Mouse (Mus musculus): ENCODE measurements around the gene Cd83. TPM values are rescaled to one million over a fixed set of nuclear protein-coding genes. Genes with fewer than 3 reads are reported as not detected.
A peak's percentile ranks its signal among the peaks of the same experiment; 100 is the strongest.

Cd83 gene
- polyA plus RNA-seq, 1 experiment from 2014 or later: 19.0 TPM

DNA sequence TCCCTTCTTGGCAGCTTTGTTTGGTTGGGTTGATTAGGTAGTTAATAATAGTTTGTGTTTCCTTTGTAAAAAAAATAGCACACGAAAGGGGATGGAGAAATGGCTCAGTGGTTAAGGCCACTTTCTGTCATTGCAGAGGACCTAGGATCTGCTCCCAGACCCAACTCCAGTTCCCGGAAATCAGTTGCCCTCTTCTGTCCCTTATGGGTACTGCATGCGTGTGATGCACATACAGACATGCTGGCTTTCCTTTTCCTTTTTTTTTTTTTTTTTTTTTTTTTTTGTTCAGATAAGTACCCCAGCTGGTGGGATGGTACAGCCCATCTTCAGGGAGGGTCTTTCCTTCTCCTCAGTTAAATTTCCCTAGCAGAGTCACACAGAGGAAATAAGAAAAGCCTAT is 20.1 kb downstream of the Cd83 start:
- no peak for DNase-seq (ENCODE audit: low spot score)
- H3K27ac ChIP-seq (ENCODE audit: low read length): no peak overlapping the region
- no peak overlapping the region for H3K9ac ChIP-seq (replicated peaks; ENCODE audit: low read depth)
- H3K9me3 ChIP-seq (ENCODE audit: low read length): no peaks in the 10 kb centered on the region
- no peak overlapping the region for H3K4me3 ChIP-seq (ENCODE audit: low read depth, low read length)
- no peak overlapping the region for H3K4me2 ChIP-seq (replicated peaks; ENCODE audit: low read depth, low read length)
- TF ChIP-seq CTCF (IDR thresholded peaks at IDR 0.05): peak; percentile 52
- no peak for TF ChIP-seq EP300 (IDR thresholded peaks at IDR 0.05)
- no peaks in the 10 kb centered on the region for H3K4me1 ChIP-seq (ENCODE audit: insufficient read depth, low read depth, low read length)
- no peak for ATAC-seq
- WGBS: 96% methylated on average over 3 of the region's 3 CpGs
- no peaks in the 10 kb centered on the region for H3K27me3 ChIP-seq (replicated peaks; ENCODE audit: insufficient read depth, low read length)
- peaks cover 8% of the 10 kb centered on the region; the same call in 1 of the 2 replicates for H3K36me3 ChIP-seq (ENCODE audit: insufficient read depth, low read length)

DNA sequence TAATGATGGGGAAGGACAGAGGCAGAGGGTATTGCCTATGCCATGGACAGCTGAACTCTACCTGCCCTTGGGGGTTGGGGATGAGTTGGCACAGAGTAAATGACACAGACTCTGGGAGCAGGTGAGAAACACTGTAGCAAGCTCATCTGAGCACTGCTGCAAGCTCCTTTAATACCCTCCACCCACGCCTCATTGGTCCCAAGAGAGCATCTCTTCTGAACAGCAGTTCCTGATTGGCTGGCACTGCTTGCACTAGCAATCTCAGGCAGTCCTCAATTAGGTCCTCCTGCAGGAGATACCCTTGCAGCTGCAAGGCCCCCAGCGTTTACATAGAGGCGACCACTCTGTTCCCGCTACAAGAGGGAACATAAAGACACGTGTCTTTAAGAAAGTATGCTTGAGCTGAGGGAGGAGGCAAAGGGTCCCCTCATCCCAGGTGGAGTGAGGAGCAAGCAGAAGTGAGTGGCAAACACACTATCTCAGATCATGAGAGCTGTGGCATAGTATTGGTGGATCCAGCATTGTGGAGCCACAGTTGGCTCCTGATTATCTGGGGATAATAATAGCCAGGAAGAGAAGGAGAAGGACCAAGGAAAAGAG is 20.7 kb downstream of the Cd83 start:
- H3K4me1 ChIP-seq (ENCODE audit: insufficient read depth, low read depth, low read length): no peaks in the 10 kb centered on the region
- no peaks in the 10 kb centered on the region for H3K27me3 ChIP-seq (replicated peaks; ENCODE audit: insufficient read depth, low read length)
- 85% methylated on average over 5 of the region's 5 CpGs for WGBS
- ATAC-seq (no peak), DNase-seq (ENCODE audit: low spot score) (no peak)
- peaks cover 8% of the 10 kb centered on the region; the same call in 1 of the 2 replicates for H3K36me3 ChIP-seq (ENCODE audit: insufficient read depth, low read length)
- H3K4me3 ChIP-seq (ENCODE audit: low read depth, low read length): no peak overlapping the region
- H3K9me3 ChIP-seq (ENCODE audit: low read length): no peaks in the 10 kb centered on the region
- H3K4me2 ChIP-seq (replicated peaks; ENCODE audit: low read depth, low read length): no peak overlapping the region
- TF ChIP-seq CTCF (IDR thresholded peaks at IDR 0.05) (no peak), EP300 (IDR thresholded peaks at IDR 0.05) (no peak)
- no peak overlapping the region for H3K27ac ChIP-seq (ENCODE audit: low read length)
- H3K9ac ChIP-seq (replicated peaks; ENCODE audit: low read depth): no peak overlapping the region

DNA sequence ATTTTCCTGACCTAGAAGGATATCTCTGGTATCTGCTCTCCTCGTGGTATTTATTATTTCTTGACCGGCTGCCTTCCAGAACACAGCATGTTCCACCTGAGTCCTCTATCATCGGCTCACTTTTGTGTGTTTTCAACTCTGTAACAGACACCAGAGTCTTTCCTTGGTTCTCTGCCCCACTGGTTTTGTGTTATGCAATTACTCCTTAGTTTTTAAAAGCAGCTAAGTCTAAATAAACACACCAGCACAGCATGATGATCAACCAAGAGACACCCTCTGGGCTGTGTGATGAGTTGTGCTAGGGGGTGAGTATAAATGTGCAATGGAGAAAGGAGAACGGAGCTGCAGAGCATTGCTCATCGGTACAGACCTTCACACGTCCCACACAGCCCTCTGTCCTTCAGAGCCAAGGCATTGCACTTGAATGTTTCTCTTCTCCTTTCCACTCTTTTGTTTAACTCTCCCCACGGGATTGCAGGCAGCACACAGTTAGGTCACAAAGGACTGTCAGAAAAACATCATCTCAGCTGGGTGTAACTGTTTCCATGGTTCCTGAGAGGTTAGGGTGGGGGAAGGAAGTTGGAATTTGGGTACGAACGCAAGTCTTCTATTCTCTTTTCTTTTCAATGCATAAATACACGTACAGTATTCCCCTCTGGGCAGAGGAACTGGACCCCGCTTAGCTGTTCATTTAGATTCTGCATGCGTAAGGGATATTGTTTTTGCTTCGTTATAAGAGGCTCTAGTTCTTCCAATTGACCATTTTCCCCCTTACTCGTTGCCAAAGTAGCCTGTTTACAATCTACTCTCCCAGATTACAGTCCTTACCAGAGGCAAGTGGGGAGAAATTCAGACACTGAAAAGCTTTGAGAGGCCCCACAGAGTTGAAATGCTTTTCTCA is 22.0 kb downstream of the Cd83 start:
- H3K27me3 ChIP-seq (replicated peaks; ENCODE audit: insufficient read depth, low read length): no peaks in the 10 kb centered on the region
- TF ChIP-seq EP300 (IDR thresholded peaks at IDR 0.05) (no peak), CTCF (IDR thresholded peaks at IDR 0.05) (no peak)
- H3K9ac ChIP-seq (replicated peaks; ENCODE audit: low read depth): no peak overlapping the region
- no peaks in the 10 kb centered on the region for H3K9me3 ChIP-seq (ENCODE audit: low read length)
- H3K4me3 ChIP-seq (ENCODE audit: low read depth, low read length): no peak overlapping the region
- no peak overlapping the region for H3K4me2 ChIP-seq (replicated peaks; ENCODE audit: low read depth, low read length)
- 48% methylated on average over 14 of the region's 14 CpGs for WGBS
- peaks cover 4% of the 10 kb centered on the region; the same call in 1 of the 2 replicates for H3K36me3 ChIP-seq (ENCODE audit: insufficient read depth, low read length)
- peak; percentile 39 for DNase-seq (ENCODE audit: low spot score)
- H3K27ac ChIP-seq (ENCODE audit: low read length): peak overlapping the region; percentile 0; the same call in 1 of the 2 replicates
- H3K4me1 ChIP-seq (ENCODE audit: insufficient read depth, low read depth, low read length): no peaks in the 10 kb centered on the region
- ATAC-seq: peak; percentile 37

DNA sequence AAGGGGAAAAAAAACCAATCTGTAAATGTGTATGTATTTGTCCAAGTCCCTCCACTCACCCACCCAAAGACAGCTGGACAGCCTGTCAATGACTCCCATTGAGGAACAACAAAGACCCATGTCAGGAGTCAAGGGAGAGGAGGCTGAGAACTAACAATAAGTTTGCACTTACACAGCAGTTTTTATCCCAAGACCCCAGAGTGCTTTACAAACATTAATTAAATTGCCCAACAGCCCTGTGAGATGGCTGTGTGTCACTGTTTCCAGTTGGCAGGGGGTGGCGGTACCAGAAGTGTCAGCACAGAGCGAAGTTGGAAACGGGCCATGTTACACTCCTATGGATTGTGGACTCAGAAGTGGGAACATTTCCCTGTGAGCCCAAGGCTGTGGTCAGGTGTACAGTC is 22.7 kb downstream of the Cd83 start:
- DNase-seq (ENCODE audit: low spot score): peak; percentile 93
- 41% methylated on average over 3 of the region's 3 CpGs for WGBS
- Histone ChIP-seq H3K27me3 (replicated peaks; ENCODE audit: insufficient read depth, low read length) (no peaks in the 10 kb centered on the region), H3K4me1 (ENCODE audit: insufficient read depth, low read depth, low read length) (no peaks in the 10 kb centered on the region), H3K27ac (ENCODE audit: low read length) (0 out of 2 replicates have a peak overlapping the region, but pooled peaks have one; percentile 0), H3K4me3 (ENCODE audit: low read depth, low read length) (no peak overlapping the region), H3K36me3 (ENCODE audit: insufficient read depth, low read length) (no peaks in the 10 kb centered on the region), H3K4me2 (replicated peaks; ENCODE audit: low read depth, low read length) (no peak overlapping the region), H3K9ac (replicated peaks; ENCODE audit: low read depth) (no peak overlapping the region), H3K9me3 (ENCODE audit: low read length) (no peaks in the 10 kb centered on the region)
- ATAC-seq: peak; percentile 95
- TF ChIP-seq CTCF (IDR thresholded peaks at IDR 0.05) (no peak), EP300 (IDR thresholded peaks at IDR 0.05) (peak; percentile 76)

DNA sequence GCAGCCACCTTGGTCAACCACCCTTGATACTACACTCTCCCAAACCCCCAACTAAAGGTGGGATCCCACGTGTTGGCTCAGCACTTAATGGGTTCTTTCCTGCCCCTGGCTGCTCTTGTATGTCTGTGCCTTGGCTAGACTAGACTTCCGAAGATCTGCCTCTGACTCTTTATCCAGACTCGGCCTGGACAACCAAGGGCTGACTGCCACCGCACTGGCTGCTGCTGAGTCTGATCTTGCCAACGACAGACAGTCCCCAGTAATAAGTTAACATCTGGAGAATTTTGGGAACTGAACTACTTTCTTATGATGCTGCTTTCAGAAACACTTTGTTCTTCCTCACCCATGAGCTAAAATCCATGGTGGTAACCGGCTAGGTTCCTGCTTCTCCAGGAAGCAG is 26.0 kb downstream of the Cd83 start:
- 85% methylated on average over 6 of the region's 6 CpGs for WGBS
- TF ChIP-seq EP300 (IDR thresholded peaks at IDR 0.05): no peak
- TF ChIP-seq CTCF (IDR thresholded peaks at IDR 0.05): no peak
- no peak overlapping the region for H3K9ac ChIP-seq (replicated peaks; ENCODE audit: low read depth)
- no peak overlapping the region for H3K4me3 ChIP-seq (ENCODE audit: low read depth, low read length)
- peaks cover 3% of the 10 kb centered on the region; the same call in 1 of the 2 replicates for H3K9me3 ChIP-seq (ENCODE audit: low read length)
- no peak overlapping the region for H3K4me2 ChIP-seq (replicated peaks; ENCODE audit: low read depth, low read length)
- ATAC-seq: no peak
- no peaks in the 10 kb centered on the region for H3K4me1 ChIP-seq (ENCODE audit: insufficient read depth, low read depth, low read length)
- no peaks in the 10 kb centered on the region for H3K27me3 ChIP-seq (replicated peaks; ENCODE audit: insufficient read depth, low read length)
- DNase-seq (ENCODE audit: low spot score): no peak
- no peak overlapping the region for H3K27ac ChIP-seq (ENCODE audit: low read length)
- H3K36me3 ChIP-seq (ENCODE audit: insufficient read depth, low read length): no peaks in the 10 kb centered on the region

DNA sequence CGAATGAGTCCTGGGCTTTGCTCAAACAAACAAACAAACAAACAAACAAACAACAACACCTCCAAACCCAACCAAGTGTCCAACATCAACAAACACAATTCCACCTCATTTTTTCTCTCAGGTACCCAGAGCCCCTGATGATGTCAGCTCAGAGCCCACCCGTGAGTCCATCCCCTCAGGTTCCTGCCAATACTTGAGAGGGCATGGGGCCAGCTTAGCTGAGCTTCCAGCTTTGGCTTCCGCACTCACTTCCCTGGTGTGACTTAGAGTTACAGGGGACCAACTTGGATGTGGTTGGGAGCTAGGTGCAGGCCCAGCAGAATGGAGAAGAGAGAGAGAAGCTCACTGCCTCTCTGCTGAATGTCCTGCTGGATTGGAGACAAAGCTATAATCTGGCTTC is 27.3 kb downstream of the Cd83 start:
- Histone ChIP-seq H3K9me3 (ENCODE audit: low read length) (peaks cover 4% of the 10 kb centered on the region; the same call in 1 of the 2 replicates), H3K27me3 (replicated peaks; ENCODE audit: insufficient read depth, low read length) (no peaks in the 10 kb centered on the region), H3K36me3 (ENCODE audit: insufficient read depth, low read length) (no peaks in the 10 kb centered on the region), H3K4me3 (ENCODE audit: low read depth, low read length) (no peak overlapping the region), H3K9ac (replicated peaks; ENCODE audit: low read depth) (no peak overlapping the region), H3K4me1 (ENCODE audit: insufficient read depth, low read depth, low read length) (no peaks in the 10 kb centered on the region), H3K4me2 (replicated peaks; ENCODE audit: low read depth, low read length) (no peak overlapping the region), H3K27ac (ENCODE audit: low read length) (no peak overlapping the region)
- TF ChIP-seq EP300 (IDR thresholded peaks at IDR 0.05) (no peak), CTCF (IDR thresholded peaks at IDR 0.05) (no peak)
- 76% methylated on average over 3 of the region's 3 CpGs for WGBS
- DNase-seq (ENCODE audit: low spot score) (no peak), ATAC-seq (no peak)
